Mouse (Mus musculus) heart, adult 9 months (tissue): Measurements from ENCODE around the gene Zfp369.
"Not testable (repeated sequence)": the region's sequence is repeated elsewhere in the genome, so short reads cannot be mapped to it uniquely, and the experiment has no call there.

Experiments used
- DNase-seq, 2 experiments: peaks; one replicate each; pipeline ENCODE4 v3.0.0; 2022; ENCODE audit warnings: low spot score in 2 of 2

Gene Zfp369

DNA sequence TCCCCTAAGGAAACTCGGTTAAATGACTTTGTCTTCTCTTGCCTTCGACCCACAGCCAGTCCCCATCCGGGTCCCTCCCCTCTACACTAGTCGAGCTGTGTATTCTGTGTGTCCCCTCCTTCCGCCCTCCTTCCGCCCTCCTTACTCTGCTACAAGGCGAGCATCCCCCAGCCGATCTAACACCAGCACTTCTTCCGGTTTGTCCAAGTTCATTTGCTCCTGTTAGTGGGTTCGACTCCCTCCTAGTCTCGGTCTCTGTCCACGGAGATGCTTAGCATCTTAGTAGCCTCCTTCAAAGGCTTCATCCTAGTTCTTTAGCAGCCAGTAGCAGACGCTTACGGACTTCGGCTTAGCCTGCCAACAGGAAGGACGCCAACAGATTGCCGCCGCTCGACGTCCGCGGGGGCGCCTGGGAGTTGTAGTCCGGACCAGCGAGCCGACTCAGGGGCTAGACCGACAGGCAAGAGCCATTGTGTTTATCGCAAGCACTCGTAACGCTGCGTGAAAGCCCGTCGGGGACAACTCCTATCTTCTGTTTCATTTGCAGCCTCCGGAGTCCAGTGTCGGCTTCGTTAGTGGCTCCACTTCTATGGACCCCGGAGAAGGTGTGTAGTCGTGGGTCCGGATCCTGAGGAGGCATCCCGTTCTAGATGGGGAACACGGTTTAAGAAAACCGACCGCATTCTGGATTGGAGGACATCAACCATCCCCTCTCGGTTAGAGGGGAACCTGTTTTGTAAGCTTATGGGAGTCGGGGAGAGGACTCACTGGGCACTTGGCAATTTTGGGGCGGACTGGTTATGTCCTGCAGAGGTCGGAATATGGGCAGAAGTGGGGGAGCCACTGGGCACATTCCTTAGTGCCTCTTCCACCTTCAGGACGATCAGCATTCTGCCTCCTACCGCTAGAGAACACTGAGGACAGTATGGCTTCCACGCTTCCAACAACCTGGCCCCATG is at the start of gene Zfp369:
Gene Zfp369 (plus strand): TSS at position 432 of the 959 bp plus-strand sequence.
- DNase-seq: peak; percentile 95

DNA sequence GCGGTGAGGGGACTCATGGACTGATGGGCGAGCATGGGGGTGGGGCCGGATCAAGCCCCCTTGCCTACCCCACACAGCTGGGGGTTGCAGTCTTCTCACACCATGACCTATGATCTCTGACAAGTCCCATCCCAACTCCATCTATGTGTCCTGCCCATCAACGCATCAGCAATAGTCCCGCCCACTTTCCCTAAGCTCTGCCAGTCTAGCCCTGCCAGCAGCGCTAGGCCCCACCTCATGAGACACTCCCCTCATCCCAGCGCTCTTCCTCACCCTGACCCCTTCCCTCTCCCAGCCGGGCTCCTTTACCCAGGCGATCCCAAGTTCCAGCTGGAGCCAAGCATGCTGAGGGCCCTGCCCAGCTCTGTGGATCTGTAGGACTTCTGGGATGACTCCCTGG is 41.4 kb upstream of the Zfp369 start:
- no peak for DNase-seq

DNA sequence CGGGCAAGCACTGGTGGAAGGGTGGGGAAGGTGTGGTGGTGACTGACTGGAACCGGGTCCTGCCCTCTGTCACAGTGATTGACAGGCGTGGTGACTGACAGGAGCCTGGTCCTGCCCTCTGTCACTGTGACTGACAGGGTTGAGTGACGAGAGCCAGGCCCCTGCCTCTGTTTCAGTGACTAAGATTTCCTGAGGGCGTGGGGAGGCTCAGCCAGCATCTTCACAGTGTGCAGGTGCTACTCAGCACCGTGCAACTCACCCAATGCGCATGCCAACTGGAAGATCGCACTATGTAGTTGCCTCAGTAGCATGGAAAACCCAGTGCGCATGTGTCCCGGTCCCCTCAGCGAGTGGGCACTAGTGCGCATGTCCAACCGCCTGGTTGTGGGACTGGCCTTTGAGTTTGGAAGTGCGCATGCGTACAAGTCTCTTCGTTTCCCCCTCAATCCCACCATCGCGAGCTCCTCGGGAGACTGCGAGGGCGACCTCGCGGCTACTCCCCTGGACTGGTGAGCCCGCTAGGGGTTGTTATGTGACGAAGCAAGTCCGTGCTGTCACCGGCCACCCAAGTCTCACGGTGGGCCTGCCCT is 38.0 kb upstream of the Zfp369 start:
- peak; percentile 96 for DNase-seq

DNA sequence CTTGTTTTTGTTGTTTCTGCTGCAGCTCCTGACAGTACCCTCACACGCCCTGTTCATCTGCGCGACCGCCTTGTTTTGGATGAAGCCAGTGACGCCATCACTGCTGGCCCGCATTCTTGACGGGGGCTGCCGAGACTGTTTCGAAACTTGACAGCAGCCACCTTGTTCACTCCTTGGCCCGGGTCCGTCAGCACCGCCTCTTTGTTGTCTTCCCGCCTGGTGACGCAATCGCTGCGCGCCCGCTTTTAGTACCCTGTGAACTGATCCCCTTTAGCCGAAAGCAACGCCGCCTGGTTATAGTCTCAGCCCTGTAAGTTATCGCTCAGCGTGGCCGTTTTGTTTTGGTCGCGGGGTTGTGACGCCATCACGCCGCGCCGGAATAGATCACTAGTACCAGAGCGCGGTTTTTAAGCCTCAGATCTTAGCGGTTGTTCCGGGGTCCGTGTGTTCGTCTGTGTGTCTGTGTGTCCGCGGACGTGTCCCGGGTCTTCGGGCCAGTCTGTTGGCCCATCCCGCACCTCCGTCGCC is 37.5 kb upstream of the Zfp369 start:
- peak; percentile 90 to 92 for DNase-seq

DNA sequence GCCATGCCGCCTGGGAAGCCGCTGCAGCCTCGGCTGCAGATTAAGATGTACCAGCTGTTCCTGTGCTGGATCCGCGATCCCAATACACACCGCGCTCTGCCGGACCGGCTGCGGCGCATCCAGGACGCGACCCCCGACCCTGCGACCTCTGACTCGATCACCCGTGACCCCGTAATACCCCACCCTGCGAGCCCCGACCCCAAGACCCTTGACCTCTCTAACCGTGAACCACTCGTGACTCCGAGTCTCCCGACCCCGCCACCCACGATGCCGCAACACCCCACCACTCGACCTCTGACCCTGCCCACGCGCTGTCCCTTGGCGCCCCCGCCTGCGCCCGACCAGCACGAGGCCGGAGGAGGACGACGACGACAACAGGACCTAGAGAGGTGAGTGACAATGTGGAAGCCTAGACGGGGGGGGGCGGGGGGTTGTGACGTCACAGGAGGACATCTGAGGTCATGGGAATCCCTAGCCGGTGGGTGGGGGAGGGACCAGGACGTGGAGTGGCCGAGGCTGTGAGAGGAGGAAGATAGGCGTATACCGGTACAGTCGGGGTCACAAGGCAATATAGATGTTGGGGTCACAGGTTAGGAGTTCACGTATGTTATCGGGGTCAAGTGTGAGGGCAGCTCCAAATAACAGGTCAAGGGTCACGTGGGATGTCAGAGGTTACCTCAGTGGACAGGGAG is 36.8 kb upstream of the Zfp369 start:
- DNase-seq: no peak

DNA sequence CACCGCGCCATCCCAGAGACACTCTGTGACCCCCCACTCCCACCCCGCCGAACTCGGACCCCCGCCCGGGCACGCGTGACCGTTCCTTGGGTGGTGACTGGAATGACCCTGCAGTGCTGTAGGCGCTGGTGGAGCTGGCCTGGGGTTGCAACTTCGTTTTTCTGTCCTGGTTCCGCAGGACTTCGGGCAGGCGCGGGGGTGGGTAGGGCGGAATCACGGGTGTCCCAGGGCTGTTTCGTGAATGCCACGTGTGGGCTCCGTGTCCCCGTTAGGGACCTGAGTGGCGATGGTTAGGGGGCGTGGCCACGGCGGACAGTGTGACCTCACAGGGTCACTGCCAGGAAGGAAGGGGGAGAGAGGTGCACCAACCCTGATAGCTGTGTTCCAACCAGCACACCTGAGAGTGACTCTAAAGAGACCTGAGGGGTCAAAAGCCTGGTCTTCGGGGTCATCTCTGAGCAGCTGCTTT is 36.3 kb upstream of the Zfp369 start:
- no peak for DNase-seq

DNA sequence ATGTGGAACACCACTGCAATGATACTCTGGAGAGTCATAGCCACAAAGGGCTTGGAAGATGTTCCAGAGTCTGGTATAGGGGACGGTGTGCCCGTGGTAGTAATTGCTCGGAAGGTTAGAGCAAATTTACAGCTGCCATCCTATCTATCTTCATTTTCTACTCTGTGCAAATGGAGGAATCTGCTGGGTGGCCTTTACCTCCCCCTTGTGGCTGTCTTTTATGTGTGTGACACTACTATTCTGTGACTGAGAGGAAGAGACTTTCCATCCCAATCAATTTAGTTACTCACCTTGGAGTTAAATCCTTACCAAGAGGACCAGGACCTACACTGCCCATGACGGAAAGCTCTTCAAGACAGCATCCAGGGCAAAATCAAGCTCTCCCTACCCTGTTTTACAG is 35.3 kb upstream of the Zfp369 start:
- no peak for DNase-seq

DNA sequence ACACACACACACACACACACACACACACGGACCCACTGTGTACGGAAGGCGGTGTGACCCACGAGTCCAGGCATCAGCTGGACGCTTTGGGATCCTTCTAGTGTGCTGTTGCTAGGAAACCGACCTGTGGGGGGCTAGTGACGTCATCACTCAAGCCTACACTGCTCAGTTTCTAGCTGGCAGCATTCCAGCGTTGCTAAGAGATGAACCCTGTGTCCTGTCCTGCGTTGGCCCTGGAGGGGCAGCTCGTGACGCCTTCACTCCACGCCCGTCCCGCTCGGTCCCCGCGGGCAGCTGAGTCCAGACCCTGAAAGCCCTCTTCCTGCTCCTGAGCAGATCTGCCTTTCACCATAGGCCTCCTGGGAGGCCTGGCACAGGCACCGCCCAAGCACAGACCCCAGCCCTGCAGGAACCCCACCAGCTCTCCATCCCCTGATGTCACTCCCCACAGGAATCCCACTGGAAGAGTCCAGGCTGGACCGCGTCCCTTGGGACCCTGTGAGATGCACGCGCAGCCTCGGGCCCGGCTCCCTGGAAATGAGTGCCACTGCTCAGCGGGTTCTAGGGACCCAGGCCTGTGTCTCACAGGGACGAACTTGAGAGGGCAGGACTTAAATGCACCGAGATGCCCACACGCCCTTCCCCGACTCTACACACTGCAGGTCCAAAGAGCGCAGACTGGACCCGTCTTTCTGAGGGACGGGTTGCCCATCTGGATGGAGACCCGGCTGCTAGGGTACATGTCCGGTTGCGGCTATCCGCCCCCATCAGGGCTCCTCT is 20.2 kb upstream of the Zfp369 start:
- peak in 1 of 2 experiments; percentile 13 for DNase-seq

DNA sequence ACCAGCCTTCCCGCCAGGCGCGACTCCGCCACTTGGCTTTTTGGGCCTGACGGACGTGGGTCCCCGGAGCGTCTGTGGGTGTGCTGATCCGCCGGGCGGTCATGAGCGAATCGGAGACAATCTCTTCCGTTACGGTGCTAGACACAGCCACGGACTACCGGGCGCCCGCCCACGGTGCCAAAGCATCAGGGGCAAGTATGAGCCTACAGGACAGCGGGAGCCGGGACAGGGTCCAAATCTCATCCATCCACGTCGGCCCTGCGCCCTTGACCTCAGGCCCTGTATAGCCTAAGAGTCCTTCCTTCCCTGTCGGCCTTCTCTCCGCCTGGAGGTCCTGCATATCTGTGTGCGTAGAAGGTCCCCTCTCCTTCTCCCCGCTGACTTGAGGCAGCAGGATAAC is 19.4 kb upstream of the Zfp369 start, which contains the start of gene Gm10775:
Gene Gm10775 (plus strand): TSS at position 301 of the 400 bp plus-strand sequence.
- no peak for DNase-seq

DNA sequence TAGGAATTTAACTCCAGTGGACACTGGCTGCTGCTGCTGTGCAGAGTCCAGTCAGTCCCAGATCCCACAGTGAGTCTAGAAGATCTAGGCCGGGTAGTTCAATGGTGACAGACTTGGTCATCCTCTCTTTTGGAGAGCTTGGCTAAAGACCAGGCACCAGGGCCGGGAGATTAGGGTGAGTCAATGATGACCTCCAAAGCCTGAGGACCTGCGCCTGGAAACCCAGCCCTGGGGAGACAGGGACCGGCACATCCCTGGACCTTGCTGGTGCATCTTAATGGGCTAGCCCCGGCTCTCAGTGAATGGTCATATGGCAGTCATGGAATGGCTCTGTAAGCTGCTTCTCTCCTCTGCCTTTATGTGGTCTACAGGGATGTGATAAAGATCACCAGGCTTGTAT is 16.5 kb upstream of the Zfp369 start:
- no peak for DNase-seq

DNA sequence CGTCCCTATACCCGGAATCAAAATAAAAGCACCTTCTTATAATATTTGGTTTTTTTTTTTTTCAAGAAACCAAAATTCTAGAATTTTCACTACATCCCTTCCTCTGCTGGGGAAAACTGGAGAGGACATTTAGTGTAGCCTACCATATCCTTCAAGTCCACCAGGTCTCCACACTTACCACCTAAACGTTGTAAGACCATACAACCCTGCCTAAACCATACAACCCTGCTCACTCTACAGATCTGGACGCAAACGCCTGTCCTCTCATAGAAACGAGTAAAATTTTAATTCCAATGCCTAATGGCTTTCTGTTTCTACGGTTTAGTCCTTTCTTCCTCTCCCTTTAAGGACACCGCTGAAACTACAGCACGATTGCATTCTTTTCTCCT is 626 bp upstream of the Zfp369 start:
- no peak for DNase-seq

DNA sequence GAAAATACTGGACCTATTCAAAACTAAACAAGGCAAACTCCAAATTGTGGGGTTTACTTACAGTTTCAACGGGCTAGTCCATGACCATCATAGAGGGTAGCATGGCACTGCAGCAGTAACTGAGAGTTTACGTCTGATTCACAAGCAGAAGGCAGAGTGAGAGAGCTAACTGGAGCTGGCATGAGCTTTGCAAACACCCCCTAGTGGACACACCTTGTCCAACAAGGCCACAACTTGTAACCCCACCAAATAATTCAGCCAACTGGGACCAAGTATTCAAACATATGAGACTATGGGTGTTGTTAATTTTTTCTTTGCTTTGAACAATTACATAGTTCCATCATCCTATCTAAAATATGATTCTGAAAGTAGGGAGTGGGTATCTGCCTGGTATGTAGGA is 8.2 kb downstream of the Zfp369 start:
- no peak for DNase-seq

DNA sequence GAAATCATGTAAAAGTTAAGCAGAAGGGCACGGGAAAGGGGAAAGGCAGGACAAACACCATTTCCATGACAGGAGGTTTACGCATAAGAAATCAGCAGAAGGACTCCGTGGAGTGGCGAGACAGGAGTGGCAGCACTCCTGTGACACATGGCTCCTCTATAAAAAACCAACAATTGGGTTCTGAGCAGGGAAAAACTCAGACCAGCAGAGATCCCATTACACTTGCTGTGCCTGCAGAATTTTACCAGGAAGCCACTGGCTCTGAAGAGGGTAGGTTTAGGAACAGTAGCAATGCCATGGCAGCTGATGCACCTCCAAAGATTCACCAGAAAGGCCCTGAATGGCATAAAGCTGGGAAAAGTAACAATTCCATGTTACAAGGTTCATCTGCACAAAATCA is 17.7 kb downstream of the Zfp369 start:
- DNase-seq: no peak

DNA sequence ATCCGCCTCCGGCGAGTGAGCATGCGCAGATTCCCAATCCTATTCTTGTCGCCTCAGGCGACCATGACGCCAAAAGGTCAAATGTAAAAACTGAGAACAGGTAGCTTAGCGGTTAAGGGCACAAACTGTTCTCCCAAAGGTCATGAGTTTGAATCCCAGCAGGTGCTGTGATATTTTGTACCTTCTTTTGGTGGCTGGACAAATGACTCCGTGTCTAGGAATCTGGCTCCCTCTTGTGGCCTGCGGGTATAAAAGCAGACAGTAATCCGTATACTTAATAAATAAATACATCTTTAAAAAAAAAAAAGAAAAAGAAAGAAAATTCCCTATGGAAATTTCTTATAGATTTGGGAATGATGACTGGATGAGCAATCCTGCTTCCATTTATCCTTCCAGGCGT is 32.2 kb downstream of the Zfp369 start:
- peak in 1 of 2 experiments; percentile 10 for DNase-seq

DNA sequence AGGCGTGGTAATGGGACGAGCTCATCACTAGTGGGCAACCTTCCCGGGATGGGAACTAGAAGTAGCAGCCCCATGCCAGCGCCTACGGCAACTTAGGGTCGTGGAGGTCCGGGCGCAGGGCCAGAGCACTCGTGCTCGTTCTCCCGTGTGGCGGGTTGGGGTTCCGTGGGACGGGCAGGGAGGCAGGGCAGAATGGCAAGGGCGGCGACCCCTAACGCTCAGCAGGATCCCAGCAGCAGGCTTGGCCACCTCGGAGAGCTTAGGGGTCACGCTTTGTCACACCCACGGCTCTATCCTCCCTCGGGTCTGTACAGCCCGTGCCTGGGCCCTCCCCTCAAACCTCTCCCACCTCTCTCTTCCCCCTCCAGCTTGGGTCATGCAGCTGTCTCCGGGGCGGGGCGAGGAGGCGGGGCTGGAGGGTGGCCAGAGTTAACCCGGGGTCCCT is 32.7 kb downstream of the Zfp369 start:
- DNase-seq: no peak

DNA sequence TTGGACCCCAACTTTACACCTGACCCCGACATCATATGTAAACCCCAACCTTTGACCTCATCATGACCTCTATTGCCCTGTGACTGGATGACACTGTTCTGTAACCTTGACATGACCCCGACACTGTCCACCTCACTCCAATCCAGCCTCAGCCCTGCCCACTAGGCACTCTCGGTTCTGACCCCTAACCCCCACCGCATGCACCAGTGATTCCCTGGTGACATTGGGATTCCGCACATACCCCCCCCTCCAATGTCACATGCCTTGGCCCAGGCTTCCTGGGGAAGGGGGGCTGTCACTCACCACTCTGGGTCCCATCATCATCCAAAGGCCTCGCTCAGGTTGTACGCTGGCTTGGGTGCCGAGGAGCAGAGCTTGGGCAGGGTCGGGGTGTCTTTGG is 33.2 kb downstream of the Zfp369 start:
- no peak for DNase-seq

DNA sequence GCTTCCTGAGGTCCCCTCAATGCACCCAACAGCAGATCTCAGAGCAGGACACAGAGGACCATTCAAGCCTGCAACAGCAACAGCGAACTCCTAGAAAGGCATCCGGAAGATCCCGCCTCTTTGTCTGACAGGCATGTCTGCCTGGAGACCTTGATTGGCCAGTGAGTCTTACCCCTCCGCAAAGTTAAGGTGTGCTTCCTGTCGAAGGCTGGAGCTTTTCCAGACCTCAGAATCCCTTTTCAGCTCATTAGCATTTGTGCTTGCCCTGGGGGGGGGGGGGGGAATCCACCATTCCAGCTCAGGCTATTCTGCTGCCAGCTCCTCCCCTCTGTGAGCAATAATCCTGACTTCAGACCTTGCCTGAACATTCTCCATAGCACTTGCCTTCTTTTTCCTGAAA is 69.9 kb downstream of the Zfp369 start:
- not testable (repeated sequence) for DNase-seq

DNA sequence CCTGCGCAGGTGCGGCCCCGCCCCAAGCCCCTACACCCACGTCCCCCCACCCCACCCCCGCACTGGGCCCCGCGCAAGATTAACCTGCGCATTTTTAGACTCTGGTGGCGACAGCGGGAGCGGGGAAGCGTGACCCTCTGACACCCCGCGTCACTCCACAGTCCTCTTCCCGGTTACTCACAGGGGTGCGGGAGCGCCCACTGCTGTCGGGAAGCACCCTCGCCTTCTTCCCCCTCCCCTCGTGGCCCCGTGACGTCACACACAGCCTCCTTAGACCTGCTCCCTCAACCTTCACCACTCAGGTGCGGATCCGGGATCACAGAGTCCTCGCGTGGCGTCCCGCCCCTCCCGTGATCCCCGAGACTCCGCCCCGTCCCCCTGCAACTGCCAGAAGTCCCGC is 73.2 kb downstream of the Zfp369 start:
- not testable (repeated sequence) for DNase-seq
